Mouse (Mus musculus): Measurements from ENCODE around the gene Tex14.
"Not testable (repeated sequence)": the region's sequence is repeated elsewhere in the genome, so short reads cannot be mapped to it uniquely, and the experiment has no call there.

The Tex14 gene

DNA sequence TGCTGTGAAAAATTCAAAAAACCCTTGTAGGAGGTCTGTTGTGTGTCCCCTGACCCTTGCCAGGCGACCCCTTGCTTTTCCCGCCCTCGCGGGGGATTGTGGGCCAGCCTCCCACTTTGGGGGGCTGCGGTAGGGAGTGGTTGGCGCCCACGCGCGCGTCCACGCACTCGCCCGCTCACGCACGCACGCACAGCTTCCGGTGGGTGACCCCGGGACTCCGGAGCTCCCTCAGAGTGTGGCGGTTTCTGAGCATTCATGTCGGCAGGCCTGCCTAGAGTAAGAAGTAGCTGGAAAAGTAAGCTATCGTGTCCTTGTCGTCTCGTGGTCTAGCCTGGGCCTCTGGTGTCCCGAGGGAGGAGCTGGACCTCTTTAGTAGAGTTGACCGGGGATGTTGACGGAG lies at the start of gene Tex14, which contains the start of gene Rad51c:
TSS of gene Tex14 (plus strand) at position 190 of the 400 bp plus-strand sequence.
TSS of gene Rad51c (minus strand) at position 79 of the 400 bp plus-strand sequence.
- no peak for DNase-seq

DNA sequence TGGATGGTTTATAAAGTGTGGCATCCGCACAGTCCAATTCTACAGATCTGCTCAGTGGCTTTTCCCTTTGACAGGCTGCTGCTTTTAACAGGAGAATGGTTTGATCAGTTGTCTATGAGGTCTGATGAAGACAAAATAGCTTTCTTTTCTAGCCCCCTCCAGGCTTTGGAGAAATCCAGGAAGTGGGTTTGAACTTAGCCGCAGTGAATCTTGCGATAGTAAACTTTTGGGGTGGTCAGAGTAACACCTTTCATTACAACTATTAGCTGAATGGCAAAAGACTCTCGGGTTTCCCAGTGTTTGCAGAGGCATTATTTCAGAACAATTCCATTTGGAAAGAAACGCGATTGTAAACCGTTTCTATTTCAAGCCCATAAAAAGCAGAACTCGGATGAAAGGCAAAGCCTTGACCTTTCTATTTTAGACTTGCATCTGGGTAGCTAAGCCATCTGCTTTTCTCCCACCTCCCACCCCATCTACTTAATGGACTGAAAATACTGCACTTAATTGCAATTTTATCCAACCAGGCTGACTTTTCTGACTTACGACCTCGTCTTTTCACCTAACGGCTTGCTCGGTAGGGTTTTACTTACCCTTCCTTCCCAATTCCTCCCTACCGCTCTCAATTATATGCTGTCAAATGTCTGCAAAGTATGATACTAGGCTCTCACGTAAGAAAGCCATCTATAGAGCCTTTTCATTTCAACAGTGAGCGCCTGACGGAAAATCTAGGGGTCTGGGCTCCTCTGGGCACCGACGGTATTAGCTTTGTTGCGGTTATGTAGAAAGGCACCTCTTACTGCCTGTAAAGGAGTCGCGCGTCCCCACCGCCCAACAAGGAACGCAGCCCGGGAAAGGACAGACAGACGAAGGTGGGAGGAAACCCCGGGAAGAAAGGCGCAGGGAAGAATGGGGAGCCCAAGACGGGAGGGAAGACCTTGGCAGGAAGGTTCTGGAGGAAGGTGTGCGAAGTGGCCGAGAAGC lies 47.3 kb upstream of the Tex14 start:
- DNase-seq, result peak; percentile 33

DNA sequence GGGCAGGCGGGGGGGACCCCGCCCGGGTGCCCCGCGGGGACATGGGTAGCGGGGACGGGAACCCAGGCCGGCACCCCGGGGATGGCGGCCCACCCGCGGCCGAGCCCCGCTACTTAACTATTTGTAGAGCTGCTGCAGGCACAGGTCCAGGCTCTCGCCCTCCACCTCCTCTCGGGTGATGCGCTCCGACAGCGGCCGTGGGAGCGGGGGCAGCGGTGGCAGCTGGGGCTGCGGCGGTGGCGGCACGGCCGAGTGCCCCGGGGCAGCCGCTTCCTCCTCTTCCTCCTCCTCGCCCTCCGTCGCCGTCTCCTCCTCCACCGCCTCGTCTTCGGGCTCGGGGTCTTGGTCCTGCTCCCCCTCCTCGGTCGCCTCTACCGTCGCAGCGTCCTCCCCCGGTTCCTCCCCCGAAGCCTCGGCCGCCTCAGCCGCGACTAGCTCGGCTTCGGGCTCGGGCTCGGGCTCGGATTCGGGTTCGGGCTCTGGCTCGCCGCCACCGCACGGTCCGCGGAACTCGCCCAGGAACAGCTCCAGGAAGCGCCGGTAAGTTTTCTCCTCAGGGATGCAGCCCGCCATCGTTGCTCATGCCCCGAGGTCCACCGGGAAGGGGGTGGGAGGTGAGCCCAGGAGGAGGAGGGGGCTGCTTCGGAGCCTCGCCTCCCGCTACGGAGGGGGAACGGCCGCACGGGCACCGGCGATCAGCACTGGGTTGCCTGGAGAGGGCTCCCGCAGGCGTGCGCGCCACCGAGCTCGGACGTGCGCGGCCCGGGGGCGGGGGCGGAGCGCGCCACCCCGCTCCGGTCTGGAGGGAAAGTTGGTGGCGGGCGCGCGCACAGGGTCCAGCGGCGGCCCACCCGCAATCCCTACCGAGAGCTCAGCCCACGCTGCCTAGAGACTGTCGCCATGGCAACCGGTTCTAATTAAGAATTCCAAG lies 46.3 kb upstream of the Tex14 start, which contains the start of gene Ppm1e:
TSS of gene Ppm1e (minus strand) at position 693 of the 931 bp plus-strand sequence.
- peak; percentile 89 for DNase-seq

DNA sequence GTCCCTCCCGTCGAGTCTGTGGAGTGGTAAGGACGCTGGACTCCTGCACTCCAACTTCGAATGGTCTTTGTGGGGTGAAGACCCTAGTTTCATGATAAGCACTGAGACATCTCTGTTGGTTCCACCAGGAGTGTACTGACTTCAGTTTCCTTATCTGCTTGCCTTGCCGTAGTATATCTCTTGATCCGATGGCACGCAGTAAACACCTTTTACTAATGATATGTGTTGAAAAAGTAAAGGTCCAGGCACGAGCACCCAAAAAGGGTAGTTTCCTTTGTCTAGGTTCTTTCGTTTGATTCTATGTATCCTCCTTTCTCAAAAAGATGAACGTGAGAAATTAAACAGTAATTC lies 45.6 kb upstream of the Tex14 start:
- DNase-seq, result no peak

DNA sequence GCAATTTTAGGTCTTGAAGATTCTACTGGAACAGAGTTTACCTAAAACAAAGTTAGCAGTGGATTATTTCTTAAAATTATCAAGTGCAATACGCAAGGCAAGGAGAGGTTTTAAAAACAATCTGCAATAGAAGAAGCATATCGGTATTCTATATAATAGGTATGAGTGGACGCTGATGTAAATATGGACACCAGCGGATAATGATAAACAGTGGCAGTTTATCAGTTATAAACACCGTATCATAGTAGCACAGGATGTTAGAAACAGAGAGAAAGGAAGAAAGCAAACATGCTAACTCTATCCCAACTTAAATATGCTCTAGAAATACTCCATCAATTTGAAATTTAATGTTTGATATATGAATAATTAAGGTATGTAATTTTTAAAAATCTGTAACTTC lies 39.7 kb upstream of the Tex14 start:
- no peak for DNase-seq

DNA sequence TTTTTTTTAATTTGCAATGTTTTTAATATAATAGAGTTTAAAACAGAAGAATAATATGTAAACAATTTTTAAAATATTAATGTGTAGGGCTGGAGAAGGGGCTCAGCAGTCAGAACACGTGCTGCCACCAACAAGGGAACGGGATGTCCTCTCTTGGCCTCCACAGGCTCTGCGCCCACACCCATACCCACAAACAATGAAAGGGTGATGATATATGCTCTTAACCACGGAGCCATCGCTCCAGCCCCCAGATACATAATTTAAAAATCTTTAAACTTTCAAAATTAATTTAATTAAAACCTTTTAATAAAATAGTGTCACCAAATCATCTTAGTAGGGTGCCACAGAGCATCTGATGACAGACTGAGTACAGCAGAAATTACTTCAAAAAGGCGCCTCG lies 37.8 kb upstream of the Tex14 start:
- DNase-seq, result no peak

DNA sequence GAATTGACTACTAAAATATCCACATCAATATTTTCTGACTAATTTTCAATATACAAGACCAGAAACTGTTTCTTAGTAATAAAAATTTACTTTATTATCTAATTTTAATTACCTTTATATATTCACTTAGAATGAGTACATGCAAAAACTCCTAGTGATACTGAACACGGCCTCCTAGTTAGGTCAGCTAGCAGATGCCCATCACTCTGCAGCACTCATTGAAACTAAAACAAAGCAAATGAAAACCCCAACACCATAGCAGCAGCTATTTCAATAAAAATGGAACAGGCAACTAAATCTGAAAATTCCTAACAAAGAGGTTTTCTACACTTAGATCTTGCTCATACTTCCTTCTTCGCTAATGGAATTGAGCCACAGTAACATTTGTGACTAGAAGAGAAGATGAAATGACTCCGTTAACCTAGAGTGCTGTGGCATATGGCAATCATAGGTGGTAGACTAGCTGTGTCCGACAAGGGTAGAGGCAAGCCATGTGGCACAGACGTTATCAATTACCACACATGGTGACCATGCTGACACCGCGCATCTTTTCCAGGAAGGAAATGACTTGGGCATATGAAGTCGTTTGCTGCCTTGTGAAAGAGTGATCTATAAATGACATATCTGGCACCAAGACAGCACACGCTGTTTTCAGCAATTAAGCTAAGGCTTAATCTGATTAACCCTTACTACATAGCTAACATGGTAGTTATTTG lies 36.8 kb upstream of the Tex14 start:
- no peak for DNase-seq

DNA sequence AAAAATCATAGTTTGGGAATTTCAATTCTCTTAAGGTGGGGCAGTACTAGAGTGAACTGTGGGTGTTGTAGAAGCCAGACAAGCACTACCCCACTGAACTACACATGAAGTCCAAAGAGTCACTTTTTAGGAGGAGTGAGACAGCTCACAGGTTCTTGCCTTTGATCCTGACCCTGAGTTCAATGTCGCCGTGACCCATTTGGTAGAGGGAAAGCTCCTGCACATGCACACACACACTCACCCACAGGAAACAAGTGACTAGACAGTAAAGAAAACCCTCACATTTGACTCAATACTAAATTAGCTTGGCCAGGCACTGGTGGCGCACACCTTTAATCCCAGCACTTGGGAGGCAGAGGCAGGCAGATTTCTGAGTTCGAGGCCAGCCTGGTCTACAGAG lies 20.3 kb upstream of the Tex14 start:
- DNase-seq, result no peak

DNA sequence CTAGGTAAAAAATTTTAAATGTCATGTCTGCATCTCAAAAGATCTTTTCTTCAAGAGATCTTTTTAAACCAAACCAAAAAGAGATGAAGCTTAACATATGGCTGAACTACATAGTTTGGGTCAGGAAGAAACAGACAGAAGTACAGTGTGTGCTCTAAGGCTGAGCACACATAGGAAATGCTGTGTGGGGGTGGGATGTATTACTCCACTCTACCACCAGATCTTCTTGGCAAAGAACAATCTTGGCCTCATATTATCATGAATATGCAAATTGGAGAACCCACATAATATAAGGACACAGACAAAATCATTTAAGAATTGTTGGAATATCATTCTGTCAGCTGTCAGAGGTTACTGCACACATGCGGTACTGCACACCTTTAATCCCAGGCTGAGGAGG lies 19.2 kb upstream of the Tex14 start:
- DNase-seq, result no peak

DNA sequence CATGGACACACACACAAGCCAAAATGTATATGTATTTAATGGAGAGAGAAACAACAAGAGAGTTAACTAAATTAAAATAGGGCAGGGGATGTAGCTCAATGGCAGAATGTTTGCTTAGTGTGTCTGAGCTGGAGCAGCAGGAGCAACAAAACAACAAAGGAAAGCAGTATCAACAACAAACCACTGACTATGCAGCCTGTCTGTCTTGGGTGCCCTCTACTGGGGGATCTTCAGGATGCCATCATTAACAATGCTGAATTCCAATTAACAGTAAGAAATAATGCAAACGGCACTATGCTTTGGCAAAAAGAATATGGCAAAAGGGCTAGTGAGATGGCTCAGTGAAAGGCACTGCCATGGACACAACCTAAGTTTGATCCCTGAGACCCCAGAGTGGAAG lies 11.0 kb upstream of the Tex14 start:
- peak; percentile 29 for DNase-seq

DNA sequence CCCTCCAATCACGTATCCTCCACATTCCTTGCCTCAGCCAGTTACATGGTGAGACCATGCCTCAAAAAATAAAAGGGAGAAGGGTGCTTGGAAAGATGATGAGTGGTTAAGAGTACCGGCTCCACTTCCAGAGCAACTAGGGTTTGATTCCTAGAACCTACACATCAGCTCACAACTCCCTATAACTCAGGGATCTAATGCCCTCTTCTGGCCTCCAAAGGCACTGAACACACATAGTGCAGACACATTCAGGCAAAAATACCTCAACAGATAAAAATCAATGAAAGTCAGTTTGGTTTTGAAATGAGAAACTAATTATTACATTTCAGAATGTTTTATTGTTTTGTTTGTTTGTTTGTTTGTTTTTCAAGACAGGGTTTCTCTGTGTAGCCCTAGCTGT lies 6.5 kb upstream of the Tex14 start:
- DNase-seq, result no peak

DNA sequence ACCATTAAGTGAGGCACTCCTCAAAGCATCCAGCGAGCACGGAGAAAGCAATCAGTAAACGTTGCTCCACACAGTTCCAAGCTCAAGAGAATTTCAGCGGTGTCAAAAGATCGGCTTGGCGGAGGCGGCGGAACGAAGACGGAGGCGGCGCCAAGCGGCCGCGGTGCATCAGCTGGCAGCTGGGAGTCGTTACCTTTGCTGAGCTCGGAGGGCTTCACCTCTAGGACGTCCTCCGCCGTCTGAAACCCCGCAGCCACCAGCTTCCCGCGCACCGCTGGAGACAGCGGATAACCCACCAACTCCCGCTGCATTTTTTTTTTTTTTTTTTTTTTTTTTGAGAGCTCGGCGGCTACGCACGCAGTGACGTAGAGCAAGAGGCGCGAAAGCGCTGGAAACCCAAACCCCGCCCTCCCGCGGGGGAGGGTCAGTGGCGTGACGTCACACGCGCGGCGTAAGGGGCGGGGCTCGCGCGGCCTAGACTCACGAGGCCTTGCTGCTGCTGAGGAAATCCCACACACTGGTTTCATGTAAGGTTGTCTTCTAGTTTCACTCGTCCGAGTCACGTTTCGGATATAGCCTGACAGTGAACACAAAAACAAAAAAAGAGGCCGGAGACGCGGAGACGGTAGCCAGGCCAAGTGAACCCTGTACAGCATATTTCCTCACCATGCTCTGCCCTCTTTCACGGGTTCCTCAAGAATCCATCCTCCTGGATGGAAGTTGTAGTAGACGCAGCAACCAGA lies 583 bp upstream of the Tex14 start:
- DNase-seq, result peak; percentile 96

DNA sequence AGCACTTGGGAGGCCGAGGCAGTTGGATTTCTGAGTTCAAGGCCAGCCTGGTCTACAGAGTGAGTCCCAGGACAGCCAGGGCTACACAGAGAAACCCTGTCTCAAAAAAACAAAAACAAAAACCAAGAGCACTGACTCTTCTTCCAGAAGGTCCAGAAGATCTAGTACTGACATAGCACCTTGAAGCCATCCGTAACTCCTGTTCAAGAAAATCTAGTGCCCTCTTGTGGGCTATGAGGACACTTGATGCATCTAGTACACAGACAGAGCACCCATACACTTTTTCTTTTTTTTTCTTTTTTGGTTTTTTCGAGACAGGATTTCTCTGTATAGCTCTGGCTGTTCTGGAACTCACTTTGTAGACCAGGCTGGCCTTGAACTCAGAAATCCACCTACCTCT lies 8.5 kb downstream of the Tex14 start:
- DNase-seq, result not testable (repeated sequence)

DNA sequence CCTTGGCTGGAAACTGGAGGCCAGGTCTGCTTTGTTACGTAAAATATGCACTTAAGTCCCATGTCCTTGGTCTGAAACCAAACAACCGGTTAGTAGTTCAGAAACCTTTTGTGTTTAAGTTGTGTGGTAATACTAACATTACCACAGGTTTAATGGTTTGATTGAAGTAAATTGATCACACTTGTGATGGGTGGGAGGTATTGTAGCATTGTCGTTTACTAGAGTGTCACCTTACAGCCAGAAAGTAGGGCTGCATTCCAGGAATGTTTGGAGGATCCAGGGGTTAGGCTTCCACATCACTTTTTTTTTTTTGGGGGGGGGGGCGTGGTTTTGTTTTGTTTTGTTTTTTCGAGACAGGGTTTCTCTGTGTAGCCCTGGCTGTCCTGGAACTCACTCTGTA lies 11.3 kb downstream of the Tex14 start:
- no peak for DNase-seq

DNA sequence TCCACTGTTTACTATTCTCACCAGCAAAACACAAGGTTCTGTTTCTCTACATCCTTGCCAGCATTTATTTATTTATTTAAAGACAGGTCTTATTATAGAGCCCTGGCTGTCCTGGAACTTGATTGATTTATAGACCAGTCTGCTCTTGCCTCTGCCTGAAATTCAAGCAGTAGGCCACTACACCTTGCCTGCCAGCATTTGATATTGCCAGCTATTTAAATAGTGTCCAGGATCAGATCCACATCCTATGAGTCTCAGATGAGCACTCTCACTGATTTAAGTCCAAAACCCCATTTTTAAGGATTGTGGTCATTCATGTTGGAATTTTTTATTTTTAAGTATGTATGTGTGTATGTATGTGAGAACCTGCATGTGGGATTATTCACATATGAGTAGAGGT lies 16.0 kb downstream of the Tex14 start:
- DNase-seq, result no peak

DNA sequence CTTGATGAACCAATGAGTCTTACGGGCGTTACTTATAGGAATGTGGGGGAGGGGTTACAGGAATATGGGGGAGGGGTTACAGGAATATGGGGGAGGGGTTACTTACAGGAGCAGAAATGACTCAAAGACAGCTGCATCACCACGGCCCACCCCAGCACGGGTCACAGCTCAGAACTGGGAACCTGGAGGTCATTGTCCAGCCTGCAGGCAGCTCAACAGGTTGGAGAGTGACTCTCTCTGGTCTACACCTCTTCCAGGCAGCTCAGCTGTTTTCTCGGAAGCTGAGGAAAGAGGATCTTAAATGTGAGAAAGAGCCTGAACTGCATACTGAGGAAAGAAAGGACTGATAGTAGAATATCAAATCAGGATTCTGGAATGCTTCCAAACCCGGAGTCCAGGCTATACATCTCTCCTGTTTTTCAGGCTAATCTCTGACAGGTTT lies 16.9 kb downstream of the Tex14 start:
- DNase-seq, result no peak

DNA sequence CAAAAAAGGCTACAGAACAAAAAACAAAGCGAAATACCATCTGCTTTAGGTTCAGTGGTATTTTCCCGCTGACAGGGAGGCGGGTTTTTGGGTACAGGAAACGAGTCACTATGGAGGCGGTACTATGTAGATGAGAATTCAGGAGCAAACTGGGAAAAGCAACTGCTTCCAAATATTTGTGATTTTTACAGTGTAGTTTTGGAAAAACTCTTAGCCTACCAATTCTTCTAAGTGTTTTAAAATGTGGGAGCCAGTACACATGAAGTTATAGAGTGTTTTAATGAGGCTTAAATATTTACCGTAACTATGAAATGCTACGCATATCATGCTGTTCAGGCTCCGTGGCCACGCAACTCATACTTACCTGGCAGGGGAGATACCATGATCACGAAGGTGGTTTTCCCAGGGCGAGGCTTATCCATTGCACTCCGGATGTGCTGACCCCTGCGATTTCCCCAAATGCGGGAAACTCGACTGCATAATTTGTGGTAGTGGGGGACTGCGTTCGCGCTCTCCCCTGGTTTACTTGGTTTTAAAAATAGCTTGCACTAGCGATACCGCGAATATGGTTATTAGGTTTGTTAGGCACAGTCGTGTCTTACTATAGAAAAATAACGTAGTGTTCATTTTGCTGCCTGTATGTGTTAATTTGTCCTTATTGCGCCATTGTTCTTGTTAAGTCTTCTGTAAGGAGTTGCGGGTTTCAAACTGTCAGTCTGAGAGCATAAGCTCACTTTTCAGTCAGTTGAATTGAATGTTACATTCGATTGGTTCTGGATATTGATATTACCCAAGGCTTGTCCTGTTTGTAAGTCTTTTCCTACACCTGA lies 17.9 kb downstream of the Tex14 start:
- DNase-seq, result peak; percentile 85

DNA sequence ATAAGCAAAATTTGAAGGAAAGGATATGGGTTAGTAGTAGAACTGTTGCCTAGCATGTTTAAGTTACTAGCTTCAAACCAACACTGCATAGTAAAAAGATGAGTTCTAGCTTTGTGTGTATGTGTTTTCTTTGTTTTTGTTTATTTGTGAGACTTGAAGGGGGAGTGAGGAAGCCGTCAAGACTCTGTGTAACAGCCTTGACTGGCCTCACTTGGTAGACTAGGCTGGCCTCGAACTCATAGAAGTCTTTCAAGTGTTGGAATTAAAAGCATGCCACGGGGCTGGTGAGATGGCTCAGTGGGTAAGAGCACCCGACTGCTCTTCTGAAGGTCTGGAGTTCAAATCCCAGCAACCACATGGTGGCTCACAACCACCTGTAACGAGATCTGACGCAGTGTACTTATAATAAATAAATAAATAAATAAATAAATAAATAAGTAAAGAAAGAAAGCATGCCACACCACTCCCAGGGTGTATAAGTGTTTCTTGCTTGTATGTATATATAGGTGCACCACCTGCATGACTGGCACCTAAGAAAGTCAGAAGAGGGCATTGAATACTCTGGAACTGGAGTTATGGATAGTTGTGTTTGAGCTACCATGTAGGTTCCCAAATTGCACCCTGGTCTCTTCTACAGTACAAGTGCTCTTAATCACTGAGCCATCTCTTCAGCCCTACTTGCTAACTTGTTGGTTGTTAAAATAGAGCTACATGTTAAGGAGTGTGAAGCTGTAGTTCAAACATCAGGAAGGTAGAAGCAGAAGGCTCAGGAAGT lies 18.9 kb downstream of the Tex14 start:
- DNase-seq, result no peak

DNA sequence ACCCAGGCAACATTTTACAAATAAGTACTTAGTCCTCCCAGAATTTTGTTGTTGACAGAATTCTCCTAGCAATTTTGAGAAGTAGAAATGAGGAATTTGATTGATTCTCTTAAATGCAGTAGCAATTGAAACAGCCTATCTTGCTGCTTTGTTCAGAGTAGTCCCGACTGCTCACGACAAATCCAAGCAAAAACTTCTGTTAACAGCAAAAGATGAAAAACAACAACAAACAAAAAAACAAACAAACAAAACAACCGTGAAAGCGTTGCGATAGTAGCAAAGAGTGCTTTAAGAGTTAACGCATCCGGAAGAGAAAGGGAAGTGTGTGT lies 21.2 kb downstream of the Tex14 start:
- DNase-seq, result no peak

DNA sequence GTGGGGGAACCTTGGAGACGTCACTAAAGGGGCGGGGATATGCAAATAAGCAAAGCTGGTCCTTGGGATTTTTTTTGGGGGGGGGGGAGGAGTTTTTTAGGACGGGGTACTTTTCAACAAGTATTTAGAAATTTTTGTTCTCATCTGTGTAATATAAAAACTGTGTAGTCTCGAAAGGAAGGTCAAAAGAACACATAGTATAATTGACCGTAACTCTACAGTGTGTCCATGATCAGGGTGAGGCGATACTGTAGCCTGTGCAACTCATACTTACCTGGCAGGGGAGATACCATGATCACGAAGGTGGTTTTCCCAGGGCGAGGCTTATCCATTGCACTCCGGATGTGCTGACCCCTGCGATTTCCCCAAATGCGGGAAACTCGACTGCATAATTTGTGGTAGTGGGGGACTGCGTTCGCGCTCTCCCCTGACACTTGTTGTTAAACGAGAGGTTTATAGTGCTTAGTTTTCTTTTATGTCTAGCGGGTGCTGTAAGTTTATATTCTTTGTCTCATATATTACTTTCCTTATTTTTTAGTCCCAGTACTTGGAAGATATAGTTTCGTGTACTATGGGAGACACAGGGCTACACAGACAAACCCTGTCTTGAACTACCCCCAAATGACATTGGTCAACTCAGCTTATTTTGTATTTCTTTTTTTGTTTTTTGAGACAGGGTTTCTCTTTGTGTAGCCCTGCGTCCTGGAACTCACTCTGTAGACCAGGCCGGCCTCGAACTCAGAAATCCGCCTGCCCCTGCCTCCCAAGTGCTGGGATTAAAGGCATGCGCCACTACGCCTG lies 21.8 kb downstream of the Tex14 start:
- peak; percentile 76 for DNase-seq

Measured in right cerebral cortex, postnatal 25 days (tissue).